Mouse (Mus musculus) E14TG2a.4 (cell line): ENCODE data around the gene Nr0b2.
A peak's percentile ranks its signal among the peaks of the same experiment; 100 is the strongest.

Experiments
- H3K27me3 ChIP-seq: 2 replicates; pipeline ENCODE4 v1.6.1; 2014; ENCODE audit warnings: low read length, control low read depth; ENCODE audit not compliant: insufficient read depth
- H3K36me3 ChIP-seq: 2 replicates; pipeline ENCODE4 v1.6.1; 2014; ENCODE audit warnings: low read length, control low read depth; ENCODE audit not compliant: insufficient read depth
- H3K4me1 ChIP-seq: replicated peaks from 2 replicates; pipeline ENCODE4 v1.6.1; 2014; ENCODE audit warnings: low read depth, low read length, control low read depth
- H3K4me3 ChIP-seq: replicated peaks from 2 replicates; pipeline ENCODE4 v1.5.1; 2014; ENCODE audit warnings: mild to moderate bottlenecking, low read length
- H3K9me3 ChIP-seq: 2 replicates; pipeline ENCODE4 v1.6.1; 2014; ENCODE audit warnings: low read length, control low read depth
- CTCF ChIP-seq: conservative IDR thresholded peaks from 2 replicates; pipeline ENCODE4 v1.5.1; 2014; ENCODE audit warnings: low read length
- NANOG ChIP-seq: IDR thresholded peaks from 2 replicates; pipeline ENCODE4 v1.6.1; 2014; ENCODE audit warnings: borderline replicate concordance, low read length, mixed read lengths
- POU5F1 ChIP-seq: IDR thresholded peaks from 2 replicates; pipeline ENCODE4 v1.6.1; 2014; ENCODE audit warnings: low read length, borderline replicate concordance

Gene Nr0b2

GRCm38 (mm10) chr4:133552029-133552428 is 1.1 kb upstream of the Nr0b2 start:
- TF ChIP-seq CTCF (no peak), NANOG (no peak), POU5F1 (no peak)
- no peaks in the 10 kb centered on the region for H3K36me3 ChIP-seq
- no peak overlapping the region for H3K4me3 ChIP-seq
- H3K9me3 ChIP-seq = no peaks in the 10 kb centered on the region
- H3K4me1 ChIP-seq = peaks cover 22% of the 10 kb centered on the region
- peaks cover 30% of the 10 kb centered on the region for H3K27me3 ChIP-seq

GRCm38 (mm10) chr4:133553448-133554330 is 513 bp downstream of the Nr0b2 start:
- Histone ChIP-seq H3K36me3 (no peaks in the 10 kb centered on the region), H3K4me3 (peak overlapping the region; percentile 63), H3K4me1 (peaks cover 22% of the 10 kb centered on the region), H3K9me3 (no peaks in the 10 kb centered on the region), H3K27me3 (peaks cover 35% of the 10 kb centered on the region)
- TF ChIP-seq POU5F1 (no peak), NANOG (no peak), CTCF (no peak)

GRCm38 (mm10) chr4:133557041-133557717 is 4.0 kb downstream of the Nr0b2 start:
- Histone ChIP-seq H3K36me3 (no peaks in the 10 kb centered on the region), H3K4me3 (no peak overlapping the region), H3K9me3 (no peaks in the 10 kb centered on the region), H3K4me1 (peaks cover 33% of the 10 kb centered on the region), H3K27me3 (peaks cover 31% of the 10 kb centered on the region)
- TF ChIP-seq NANOG = no peak
- TF ChIP-seq CTCF = no peak
- TF ChIP-seq POU5F1 = no peak

GRCm38 (mm10) chr4:133559846-133560245 is 6.7 kb downstream of the Nr0b2 start:
- TF ChIP-seq NANOG (no peak), POU5F1 (no peak), CTCF (no peak)
- Histone ChIP-seq H3K27me3 (peaks cover 13% of the 10 kb centered on the region), H3K36me3 (no peaks in the 10 kb centered on the region)

GRCm38 (mm10) chr4:133561622-133562021 is 8.4 kb downstream of the Nr0b2 start:
- peaks cover 6% of the 10 kb centered on the region for H3K27me3 ChIP-seq
- H3K36me3 ChIP-seq = no peaks in the 10 kb centered on the region
- H3K9me3 ChIP-seq = no peaks in the 10 kb centered on the region
- TF ChIP-seq NANOG = no peak
- no peak for TF ChIP-seq CTCF
- no peak for TF ChIP-seq POU5F1
- no peak overlapping the region for H3K4me3 ChIP-seq
- peaks cover 23% of the 10 kb centered on the region for H3K4me1 ChIP-seq

More at GRCm38 (mm10) chr4:133559846-133560245, 6.7 kb downstream of the Nr0b2 start:
- no peaks in the 10 kb centered on the region for H3K9me3 ChIP-seq
- no peak overlapping the region for H3K4me3 ChIP-seq
- H3K4me1 ChIP-seq = peaks cover 27% of the 10 kb centered on the region

GRCm38 (mm10) chr4:133563123-133563571 is 10.0 kb downstream of the Nr0b2 start:
- no peaks in the 10 kb centered on the region for H3K27me3 ChIP-seq
- H3K36me3 ChIP-seq = no peaks in the 10 kb centered on the region
- H3K9me3 ChIP-seq = no peaks in the 10 kb centered on the region
- H3K4me3 ChIP-seq = peak overlapping the region; percentile 20; the same call in 1 of the 2 replicates
- H3K4me1 ChIP-seq = peaks cover 28% of the 10 kb centered on the region
- TF ChIP-seq POU5F1 = no peak
- no peak for TF ChIP-seq CTCF
- no peak for TF ChIP-seq NANOG

GRCm38 (mm10) chr4:133567251-133567650 is 14.1 kb downstream of the Nr0b2 start:
- TF ChIP-seq POU5F1 (no peak), CTCF (no peak), NANOG (no peak)
- peaks cover 34% of the 10 kb centered on the region for H3K4me1 ChIP-seq
- H3K27me3 ChIP-seq = no peaks in the 10 kb centered on the region

GRCm38 (mm10) chr4:133569291-133570065 is 16.3 kb downstream of the Nr0b2 start:
- TF ChIP-seq CTCF (no peak), POU5F1 (no peak), NANOG (no peak)
- Histone ChIP-seq H3K36me3 (no peaks in the 10 kb centered on the region), H3K4me1 (peaks cover 31% of the 10 kb centered on the region), H3K9me3 (no peaks in the 10 kb centered on the region), H3K27me3 (no peaks in the 10 kb centered on the region), H3K4me3 (peak overlapping the region; percentile 65)

More at GRCm38 (mm10) chr4:133567251-133567650, 14.1 kb downstream of the Nr0b2 start:
- Histone ChIP-seq H3K36me3 (no peaks in the 10 kb centered on the region), H3K4me3 (no peak overlapping the region), H3K9me3 (no peaks in the 10 kb centered on the region)
